Mouse (Mus musculus) forelimb bud, embryonic 11.5 days (tissue): ENCODE measurements around the gene Vps37b.

Source experiments
- DNase-seq: peaks from one replicate; pipeline ENCODE4 v3.0.0-alpha.2; 2012; ENCODE audit warnings: low read depth, low spot score

The Vps37b gene

DNA sequence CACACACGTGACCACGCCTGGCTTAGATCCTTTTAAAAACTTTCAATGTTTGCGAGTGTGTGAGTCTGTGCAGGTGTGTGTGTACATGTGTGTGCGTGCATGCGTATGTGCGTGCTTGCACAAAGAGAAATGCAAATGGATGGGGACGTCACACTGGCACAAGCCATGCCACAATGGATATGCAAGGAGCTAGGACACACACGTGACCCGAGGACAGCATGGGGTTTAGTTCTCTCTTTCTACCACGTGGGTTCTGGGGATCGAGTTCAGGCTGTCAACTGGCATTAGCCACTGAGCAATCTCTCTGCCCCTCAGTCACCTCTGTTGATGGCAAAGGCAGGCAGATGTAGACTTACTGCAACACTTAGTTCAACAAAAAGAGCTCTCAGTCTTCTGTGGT is 10.4 kb downstream of the Vps37b start:
- no peak for DNase-seq

DNA sequence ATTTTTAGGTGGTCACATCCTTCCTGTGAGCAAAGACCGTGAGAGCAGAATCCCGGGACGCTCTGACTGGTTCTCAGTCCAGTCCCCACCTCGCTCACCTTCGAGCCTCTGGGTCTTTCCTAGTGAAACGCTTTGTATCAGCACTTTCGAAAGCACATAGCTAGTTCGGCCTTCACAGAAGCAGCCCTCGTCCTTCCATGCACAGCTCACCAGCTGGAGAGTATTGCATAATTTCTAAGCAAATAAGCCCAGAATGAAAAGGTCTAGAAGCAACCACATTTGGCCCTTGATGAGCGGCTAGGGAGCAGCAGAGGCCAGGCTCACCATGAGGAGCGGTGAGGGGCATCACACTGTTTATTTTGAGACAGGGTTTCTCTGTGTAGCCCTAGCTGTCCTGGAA is 10.9 kb downstream of the Vps37b start:
- DNase-seq = no peak

DNA sequence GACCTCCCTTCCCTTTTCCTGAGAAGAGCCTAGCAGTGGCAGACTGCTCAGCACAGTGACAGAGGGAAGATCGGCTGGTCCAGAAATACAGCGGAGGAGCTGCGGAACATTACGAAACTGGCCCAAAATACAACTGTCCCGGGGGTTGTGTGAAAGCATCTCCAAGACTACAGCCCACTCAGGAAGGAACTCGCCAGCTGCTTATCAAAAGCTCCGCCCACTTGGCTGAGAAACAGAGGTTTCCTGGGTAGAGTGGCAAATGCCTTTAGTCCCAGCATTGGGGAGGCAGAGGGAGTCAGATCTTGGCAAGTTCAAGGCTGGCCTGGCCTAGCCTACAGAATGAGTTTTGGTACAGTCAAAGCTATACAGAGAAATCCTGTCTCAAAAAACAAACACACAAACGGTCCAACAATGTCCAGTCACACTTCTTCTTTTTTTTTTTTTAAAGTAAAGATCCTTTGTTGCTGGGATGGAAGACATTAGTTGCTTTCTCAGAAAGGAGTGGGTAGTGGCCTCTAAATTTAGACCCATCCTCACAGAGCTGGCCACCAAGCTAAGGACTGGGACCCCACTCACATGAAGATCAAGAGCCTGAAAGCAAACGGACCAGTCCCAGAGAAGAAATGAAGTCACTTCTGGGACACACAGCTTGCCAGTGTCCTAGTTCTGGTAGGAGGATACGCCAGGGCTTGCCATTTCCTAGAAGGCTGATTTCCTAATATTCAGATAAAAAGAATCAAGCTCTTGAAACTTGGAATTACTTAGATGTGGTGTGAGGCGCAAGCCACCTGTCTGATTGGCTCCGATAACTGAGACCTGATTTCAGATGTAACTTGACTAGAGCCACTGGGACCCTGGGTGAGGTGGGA is 12.5 kb downstream of the Vps37b start:
- DNase-seq = no peak

DNA sequence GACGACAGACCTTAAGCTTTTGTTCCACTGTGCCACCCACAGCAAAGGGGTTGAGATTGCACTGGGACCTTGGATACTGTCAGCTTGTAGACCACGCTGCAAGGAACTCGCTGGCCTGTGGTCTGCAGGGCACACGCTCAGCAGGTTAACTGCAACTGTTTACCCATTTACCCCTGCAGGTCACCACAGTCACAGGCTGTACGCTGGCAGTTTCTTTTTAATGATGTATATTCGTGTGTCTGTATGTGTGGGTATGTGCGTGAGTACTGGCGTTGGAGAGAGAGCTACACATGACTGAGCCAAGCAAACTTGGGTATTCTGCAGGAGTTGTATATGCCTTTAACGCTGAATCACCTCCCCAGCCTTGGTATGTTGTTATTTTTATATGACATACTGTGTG is 13.4 kb downstream of the Vps37b start:
- no peak for DNase-seq

DNA sequence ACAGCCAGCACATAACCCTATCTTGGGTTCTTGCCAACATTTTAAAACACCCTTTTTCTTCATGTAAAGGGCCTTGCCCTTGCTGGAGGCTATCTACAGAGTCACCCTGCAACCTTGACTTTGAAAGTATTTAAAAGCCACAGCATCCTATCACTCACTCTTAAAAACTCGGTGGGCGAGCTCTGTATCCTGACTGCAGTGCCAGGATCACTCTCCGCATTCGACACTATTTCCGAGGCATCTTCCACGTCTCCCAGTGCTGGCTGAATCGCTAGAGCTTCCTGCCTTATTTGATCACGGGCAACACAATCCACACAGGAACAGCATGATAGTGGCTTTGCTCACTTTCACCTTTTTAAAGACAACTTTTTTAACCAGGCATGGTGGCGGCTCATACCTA is 14.1 kb downstream of the Vps37b start:
- no peak for DNase-seq

DNA sequence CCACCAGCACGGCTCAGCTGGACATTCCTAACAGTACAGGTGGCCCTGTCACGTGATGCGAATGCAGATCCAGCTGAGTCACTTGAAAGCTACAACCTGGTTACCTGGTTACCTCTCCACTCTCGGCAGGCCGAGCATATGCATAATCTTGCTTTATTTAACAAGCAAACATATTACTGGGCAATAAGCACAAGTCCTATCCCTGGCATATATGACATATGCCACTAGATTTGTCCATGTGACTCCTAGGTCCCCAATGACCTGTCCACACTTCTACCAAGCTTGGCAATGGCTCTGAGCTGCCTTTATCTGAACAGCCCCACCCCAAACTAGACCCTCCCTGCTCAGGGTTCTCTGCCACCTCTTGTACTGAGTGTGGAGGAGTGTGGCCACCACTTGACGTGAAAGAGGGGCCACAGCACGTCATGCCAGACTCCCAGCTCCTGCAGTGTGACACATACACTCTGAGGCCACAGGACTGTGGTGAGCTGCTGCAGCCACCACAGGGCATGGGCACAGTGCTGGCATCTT is 15.7 kb downstream of the Vps37b start:
- DNase-seq = no peak

DNA sequence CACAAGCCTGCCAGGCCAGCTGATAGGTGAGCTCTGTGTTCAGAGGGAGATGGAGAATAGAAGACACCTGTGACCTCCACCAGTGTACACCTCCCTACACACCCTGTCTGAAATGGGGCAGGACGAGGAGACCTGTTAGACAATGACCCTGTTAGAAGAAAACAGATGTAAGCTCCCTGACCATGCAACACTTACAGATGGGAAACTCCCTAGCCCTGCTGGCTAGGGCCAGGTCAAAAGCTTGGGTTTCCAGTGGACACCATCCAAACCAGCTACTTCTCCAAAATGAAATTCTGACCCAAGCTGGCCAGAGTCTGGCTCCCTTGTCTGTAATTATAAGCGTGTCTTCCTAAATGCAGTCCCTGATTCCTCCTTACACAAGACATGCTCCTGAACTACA is 16.3 kb downstream of the Vps37b start:
- DNase-seq = no peak

DNA sequence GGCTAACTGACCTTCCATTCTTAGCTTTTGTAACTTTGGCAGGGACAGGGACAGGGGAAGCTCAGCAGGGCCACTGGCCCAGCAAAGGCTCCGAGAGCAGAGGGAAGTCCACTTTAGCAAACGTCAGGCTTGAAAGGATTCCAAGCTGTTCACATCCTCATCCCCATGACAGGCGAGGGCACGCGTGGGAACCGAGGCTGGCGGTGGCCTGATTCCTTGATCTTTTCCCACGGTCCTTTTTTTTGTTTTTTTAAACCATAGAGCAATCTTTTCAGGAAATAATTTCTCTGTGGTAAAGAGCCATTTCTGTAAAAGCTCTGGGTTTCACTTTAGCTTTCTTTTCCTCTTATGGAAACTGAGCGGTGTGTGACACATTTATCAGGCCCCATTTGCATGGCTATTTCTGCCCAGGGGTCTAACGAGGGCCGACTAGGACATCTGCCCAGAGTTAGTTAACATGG is 17.2 kb downstream of the Vps37b start:
- DNase-seq = no peak

DNA sequence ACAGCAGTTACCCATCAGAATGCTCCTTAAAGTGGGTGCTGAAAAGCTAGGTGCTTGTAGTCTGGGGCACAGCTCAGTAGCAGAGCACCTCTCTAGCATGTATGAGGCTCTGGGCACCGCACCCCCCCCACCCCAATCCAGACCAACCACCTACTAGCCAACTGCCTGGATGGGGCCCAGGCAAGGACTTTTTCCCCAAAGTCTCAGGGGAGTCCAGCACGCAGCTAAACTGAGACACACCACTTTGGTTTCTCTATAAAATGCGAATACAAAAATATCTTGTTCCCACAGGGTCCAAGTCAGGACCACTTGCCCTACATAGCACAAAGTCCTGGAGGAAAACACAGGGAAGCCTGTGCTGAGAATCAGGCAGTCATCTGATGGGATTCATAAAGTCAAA is 17.9 kb downstream of the Vps37b start:
- DNase-seq = no peak

DNA sequence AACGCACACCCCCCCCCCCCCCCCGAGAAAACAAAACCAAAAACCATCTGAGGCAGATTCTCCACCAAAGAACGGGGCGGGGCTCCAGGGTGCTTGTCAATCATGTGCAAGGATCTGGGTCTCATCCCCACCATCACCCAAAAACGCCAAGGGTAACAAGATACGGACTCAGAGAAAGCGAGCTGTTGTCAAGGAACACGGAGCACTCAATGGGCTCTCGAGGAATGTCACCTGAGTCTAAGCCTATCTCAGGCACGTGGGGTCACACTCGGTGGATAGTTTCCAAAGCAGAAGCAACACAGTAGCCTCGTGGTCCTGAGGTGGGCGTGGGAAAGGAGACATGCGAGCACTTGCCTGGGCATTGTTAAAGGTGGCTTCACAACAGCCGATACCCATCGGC is 18.3 kb downstream of the Vps37b start:
- DNase-seq = no peak

DNA sequence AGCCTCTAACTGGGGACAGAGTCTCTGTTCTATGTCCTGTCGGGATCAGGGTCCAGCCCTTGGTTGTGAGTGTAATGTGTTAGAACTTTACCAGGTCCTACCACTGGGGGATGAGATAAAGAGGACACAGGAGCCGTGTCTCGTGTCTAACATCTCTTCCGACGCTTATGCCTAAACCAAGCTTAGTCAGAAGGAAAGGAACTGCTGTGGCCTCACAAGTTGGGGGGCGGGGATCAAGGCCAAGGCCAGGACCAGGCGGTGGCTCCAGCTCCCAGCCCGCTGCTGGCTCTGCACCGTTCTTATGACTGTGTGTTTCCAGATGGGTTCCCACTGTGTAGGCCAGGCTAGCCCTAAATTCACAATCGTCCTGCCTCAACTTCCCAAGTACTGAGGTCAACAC is 19.2 kb downstream of the Vps37b start:
- DNase-seq = no peak

DNA sequence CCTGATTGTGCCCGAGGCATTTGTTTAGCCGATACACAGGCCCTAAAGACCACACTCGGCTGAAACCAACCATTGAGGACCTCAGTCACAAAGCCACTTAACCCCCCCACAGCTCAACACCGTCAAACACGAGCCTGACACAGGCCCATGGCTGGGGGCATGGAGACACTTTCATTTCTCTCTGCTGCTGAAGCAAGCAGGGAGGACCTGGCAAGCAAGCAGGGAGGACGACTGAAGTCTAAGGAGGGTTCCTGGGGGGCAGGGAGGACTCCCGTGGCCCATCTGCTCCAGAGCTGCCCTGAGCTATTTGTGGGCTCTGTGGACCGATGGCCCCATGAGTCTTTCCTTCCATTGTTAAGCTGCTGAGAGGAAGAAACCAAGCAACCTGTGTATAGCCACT is 20.1 kb downstream of the Vps37b start:
- DNase-seq = no peak

DNA sequence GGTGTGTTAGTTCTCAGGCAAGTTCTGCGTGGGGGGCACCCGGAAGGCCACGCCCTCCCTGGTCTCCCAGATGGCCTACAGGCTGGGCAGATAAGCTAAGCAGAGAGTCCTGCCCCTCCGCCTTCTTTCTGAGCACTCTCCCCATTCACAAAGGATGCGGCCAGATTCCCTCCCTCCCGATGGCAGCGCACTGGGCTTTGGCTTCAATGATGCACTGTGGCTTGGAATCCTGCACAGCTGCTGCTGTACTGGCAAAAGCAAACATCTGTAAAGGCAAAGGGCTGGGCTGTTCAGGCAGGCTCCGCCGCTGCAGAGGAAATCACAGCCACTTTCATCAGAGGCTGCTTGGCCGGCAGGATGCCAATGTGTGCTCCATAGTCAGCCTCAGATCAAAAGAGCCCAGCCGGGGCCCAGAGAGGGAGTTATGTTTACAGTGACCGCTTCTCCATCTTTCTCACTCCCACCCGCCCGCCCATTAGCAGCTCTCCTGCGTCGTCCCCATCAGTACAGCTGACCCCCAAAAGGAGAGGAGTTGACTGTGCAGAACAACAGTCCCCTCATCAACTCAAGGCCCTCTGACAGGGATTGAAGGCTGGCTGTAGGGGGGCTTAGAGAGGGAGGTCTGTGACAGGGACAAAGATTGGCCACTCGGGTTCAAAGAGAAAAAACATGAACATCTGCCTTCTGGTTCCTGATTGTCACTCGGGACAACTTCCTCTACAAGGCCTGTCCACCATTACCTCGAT is 21.0 kb downstream of the Vps37b start:
- peak; percentile 54 for DNase-seq

DNA sequence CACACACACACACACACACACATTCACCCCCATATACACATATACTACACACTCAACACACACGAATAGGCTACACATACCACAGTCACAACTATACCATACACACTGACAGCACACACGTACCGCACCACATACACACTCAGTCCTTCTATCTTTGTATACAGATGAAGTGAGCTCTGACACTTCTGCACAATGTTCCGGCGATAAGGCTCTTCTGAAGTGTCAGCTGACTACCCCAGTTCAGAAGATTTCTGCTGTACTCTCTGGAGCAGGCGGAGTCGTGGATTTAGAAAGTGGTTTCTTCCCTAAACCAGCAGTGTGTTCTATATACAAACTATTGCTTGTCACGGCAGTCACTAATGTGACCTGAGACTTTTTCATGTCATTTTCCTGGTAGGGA is 22.0 kb downstream of the Vps37b start:
- DNase-seq = no peak

DNA sequence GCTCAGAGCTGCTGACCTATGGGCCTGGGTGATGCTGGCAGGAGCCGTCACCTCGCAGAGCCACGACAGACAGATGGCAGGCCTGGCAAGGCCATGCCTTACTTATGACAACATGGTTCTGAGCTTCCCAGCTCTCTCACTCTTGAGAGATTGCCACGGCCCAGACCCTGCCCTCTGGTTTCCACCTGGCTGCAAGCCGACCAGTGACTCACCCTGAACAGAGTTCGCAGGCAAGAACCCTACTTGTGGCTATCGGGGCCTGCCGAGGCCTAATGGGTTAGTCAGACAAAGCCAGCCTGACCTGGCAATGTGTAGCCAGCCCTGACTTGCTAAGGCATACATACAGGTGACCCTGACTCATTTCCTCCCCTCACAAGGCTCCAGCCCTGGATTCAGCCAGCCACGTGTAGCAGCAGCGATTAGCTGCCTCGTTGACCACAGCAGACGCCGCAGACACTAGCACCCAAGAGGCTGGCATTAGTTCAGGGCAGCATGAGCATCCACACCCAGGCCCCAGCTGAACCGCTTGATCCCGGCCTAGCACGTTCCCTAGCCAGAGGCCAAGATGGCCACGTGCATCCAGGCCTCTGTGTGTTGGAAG is 25.1 kb downstream of the Vps37b start:
- no peak for DNase-seq

DNA sequence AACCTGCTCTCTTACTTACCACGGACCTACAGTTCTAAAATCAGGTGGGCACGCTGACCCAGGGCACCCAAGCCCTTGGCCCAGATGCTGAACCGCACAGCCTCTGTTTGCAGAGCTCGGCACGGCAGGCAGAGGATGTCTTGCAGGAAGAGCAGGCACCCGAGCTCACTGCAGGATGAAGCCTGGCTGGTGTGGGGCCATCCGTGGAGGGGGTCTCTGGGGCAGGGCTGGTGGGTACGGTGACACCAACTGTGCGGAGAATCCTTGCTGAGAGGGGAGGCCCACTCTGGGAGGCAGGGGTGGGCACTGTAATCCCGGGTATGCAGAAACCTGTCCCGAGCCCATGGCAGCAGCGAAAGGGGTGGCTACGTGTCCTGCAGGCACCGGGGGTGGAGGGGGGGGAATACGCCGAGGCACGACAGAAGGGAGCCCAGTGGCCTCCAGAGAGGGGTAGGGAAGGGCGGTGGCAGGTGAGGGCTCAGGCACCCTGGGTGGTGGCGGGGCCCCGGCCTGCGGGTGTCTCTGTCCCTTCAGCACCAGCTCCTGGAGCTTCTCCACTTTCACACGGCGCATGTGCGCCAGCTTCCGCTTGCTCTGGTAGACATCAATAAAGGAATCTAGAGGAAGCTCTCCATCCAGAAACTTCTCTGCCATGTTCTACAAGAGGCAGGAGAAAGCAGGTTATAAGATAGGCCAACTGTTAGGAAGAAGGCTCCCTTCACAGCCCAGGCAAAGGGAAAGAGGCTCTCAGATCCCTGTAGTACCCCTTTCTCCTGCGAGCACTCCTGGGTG is 25.8 kb downstream of the Vps37b start:
- no peak for DNase-seq

DNA sequence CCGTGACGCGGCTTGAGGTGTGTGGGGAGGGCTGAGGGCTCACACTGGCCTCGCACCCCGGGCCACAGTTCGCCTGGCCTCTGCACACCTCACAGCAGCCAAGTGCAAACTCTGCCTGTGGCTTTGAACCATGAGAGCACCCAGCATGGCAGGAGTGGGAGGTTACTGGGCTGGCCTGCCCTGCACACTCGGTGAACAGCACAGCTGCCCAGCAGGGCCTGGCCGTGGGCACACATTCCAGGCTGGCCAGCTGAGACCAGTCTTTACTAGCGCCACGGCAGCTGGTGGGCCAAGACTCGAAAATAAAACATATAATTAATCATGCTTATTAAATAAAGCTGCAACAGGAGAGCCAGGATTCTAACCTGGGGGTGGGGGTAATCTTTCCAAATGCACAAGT is 26.5 kb downstream of the Vps37b start:
- DNase-seq = no peak

DNA sequence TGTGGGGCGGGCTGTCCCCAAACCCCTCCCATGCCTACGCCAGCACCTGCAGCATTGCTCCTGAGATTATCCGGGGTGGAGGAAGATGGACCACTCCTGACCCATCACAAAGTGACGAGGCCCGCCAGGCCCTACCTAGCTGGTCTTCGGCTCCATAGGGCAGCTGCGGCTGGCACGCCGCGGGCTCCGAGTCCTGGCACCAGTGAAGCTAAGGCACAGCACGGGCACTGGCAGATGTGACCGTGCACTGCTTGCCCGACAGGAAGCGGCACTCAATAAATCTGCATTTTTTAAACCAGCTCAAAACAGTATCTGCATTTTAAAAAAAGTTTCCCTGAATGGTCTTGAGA is 26.9 kb downstream of the Vps37b start:
- DNase-seq = no peak

DNA sequence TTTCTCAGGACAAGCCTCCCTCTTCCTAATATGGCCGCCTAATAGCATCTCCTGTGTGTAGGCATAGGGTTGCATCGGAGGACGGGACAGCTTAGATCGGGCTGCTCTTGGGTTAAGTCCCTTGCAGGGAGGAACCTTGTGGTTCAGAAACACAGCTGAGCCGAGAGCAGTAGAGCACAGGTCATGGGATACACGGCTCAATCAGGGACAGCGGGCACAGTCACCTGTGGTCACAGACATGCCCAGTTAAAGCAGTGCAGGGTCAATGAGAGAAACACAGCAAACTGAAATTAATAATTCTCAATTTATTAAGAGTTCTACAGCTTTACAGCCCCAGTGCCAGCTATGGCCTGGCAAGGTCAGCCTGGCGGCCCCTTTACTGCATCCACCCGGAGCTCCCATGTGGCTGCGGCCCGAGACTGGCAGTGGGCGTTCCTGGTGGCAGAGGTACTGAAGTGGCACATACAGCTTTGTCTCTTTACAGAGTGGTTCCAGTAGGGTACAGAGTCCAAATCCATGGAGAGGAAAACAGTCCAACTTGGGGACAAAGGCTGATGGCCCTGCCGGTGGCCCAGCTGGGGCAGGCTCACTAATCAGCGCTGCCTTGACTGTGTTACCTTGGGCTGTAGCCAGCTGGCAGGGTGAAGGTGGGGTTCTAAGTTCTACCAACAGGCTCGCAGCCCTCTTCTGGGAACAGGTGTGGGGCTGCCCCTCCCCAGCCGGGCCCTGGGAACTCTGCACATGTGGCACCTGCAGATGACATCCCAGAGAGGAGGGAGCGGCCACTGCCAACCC is 27.5 kb downstream of the Vps37b start:
- no peak for DNase-seq

DNA sequence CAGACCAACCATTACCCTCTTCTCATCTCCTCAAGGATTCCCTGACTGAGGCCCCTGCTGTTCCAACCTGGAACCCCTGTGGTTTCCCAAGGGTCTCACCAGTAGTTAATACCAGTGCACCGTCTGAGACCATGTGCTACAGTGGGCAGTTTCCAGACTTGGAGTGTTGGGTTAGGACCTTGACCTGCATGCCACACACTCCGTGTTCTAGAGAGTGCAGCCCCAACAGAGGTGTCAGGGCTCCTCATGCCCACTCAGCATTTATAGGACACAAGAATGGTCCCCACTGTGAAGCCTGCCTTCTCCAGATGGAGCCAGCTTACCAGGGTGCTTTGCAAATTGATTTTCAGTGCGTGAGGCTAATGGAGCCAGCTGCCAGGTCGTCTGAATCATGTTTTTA is 28.7 kb downstream of the Vps37b start:
- DNase-seq = no peak

DNA sequence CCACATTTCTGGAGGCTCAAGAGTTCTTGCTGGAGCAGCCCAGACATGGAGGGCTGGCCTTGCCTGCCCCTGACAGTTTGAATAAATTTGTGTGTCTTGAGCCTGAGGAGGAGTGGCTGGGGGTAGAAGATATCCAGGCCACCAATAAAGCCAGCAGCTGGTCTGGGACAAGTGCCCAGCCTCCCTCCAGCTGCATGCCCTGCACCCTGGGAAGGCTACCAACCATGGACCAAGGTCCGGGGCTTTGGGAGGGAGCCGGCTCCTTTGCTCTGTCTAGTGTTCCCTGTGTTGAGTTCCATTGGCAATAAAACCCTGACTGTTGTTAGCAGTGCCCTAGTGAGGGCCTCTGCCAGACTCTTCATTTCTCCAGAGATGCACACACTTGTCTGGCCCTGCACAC is 29.2 kb downstream of the Vps37b start:
- no peak for DNase-seq
